Mouse (Mus musculus) cerebellum, adult 18-20 months (tissue): ENCODE results near the gene Tcl1b2.
"Not testable (repeated sequence)": the region's sequence is repeated elsewhere in the genome, so short reads cannot be mapped to it uniquely, and the experiment has no call there.

ENCODE experiments used
- DNase-seq, 2 experiments: peaks; one replicate each; pipeline ENCODE4 v3.0.0; 2021

Gene Tcl1b2

GRCm38 (mm10) chr12:105145714-105146113, at the start of gene Tcl1b2:
Gene Tcl1b2, plus strand, starts transcription at chr12:105146014.
- DNase-seq: no peak

DNA sequence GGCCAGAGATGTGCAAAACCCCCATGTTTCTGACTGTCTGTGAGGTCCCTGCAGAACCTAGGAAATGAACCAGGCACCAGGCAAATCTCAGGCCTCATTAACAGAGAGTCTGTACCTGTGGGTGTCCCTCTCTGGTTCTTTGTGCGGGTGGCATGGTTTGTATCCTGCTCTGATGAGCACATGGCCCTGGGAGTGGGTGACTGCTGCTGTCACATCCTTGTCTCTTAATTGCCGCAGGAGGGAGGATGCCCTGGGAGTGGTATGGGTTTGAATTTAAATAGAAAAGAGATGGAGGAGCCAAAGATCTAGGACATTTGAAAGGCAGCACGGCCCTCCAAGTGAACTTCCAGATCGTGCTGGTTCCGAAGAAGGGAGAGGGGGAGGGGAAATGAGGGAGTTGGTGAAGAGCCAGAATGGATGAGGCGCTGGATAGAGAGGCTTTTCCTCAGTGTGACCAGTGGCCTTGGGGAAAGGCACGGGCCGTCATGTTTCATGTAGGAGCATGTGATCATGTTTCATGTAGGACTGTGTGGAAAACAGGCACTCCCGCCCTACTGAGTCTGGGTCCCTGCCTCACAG, 46.3 kb upstream of the Tcl1b2 start:
- no peak for DNase-seq

DNA sequence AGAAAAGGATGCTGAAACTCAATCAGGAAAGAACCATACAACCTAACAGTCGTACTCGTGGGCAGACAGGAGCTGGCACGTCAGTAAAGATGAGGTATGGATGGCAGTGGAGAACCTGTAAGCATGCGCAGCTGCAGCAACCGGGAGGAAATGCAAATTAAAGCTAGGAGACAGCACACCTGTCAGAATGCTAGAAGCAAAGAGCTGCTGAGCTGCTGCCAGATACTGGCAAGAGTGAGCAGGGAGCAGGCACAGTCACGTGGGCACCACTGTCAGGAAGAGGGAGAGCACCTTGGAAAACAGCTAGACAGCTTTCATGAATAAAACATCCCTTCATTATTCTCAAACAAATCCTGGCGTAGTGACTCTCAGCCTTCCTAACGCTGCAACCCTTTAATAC, 42.9 kb upstream of the Tcl1b2 start:
- DNase-seq: no peak

GRCm38 (mm10) chr12:105104036-105104435, 41.8 kb upstream of the Tcl1b2 start:
- peak; percentile 51 to 65 for DNase-seq

DNA sequence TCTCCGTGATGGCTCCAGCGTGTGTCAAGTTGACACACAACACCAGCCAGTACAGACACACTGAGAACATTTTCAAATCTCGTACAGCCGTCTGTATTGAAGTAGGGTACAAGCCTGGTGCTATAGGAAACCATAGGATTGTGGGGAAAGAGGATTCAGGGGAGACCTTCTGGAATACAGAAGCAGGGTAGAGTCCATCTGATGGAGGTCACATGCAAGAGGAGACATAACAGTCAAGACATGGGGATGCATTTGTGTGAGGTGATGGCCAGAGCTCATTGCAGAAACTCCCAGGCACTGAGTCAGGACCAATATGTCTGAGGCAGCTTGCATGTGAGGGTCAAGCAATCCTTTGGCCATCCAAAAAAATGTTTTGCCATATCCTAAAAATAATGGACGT, 40.5 kb upstream of the Tcl1b2 start:
- no peak for DNase-seq

DNA sequence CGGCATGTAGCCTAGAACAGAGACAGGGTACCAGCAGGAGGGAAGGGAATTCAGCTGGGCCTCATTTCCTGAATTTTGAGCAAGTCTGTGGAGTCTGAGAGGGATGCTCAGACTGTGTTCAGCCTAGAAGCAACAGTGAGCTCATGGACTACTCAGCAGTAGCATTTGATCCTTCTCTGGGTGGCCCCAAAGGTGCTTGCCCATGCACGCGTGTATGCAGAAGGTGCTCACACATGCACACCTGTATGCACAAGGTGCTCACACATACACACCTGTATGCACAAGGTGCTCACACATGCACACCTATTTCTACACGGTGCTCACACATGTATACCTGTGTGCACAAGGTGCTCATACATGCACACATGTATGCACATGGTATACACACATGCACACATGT, 37.0 kb upstream of the Tcl1b2 start:
- DNase-seq: no peak

- DNase-seq: no peak
Measured at GRCm38 (mm10) chr12:105109406-105109805, 36.4 kb upstream of the Tcl1b2 start.

DNA sequence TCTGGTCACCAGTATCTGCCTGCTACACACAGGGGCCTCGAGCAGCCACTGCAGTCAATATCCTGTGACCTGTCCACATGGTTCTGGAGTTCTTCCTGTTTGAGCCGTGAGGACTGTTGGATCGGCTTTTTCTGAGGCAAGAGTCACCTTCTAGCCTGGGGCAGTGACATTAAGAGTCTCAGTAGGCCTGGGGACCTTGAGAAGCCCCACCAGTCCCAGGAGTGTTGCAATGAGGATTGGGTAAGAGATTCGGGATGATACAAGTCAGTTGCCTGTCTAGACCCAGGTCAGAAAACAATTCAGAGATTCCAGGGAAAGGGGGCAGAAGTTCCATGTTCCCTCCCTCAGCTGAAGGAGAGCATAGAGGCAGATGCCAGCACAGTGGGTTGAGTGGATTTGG, 36.0 kb upstream of the Tcl1b2 start:
- no peak for DNase-seq

GRCm38 (mm10) chr12:105112321-105112988, 33.4 kb upstream of the Tcl1b2 start:
- no peak for DNase-seq

DNA sequence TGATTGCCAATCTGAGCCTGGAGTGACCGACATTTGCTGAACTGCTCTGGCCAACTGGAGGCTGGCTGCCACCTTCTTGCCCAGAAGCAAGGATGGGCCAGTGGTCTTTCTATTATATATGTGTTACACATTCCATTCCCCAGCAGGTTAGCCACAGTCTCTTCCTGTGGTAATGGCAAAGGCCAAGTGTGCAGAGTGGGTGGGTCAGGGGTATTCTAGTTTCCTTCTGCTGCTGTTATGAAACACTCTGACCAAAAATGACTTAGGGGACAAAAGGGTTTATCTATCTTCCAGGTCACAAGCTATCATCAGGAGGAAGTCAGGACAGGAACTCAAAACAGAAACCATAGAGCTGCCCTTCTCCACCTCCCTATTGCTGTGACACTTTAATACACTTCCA, 29.2 kb upstream of the Tcl1b2 start:
- DNase-seq: no peak

GRCm38 (mm10) chr12:105125362-105125761, 20.5 kb upstream of the Tcl1b2 start:
- DNase-seq: no peak

DNA sequence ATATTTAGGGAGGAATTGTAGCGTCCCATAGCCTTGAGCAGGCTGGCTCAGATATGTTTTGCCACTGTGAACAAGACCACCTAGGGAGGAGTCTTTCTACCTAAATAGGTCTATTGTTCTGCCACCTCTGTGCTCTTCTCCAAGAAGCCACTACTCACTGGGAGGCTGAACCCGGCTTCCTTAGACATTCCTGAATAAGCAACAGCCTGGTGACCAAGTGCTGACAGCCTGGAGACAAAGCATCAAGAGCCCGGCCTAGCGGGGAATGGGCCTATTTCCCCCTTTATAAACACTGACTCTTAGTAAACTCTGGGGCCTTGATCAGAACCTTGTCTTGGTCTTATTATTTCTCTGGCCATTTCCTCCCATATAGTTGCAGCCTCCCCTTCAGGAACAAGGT, 19.3 kb upstream of the Tcl1b2 start:
- DNase-seq: no peak

- no peak for DNase-seq
Measured at GRCm38 (mm10) chr12:105127607-105128006, 18.2 kb upstream of the Tcl1b2 start.

DNA sequence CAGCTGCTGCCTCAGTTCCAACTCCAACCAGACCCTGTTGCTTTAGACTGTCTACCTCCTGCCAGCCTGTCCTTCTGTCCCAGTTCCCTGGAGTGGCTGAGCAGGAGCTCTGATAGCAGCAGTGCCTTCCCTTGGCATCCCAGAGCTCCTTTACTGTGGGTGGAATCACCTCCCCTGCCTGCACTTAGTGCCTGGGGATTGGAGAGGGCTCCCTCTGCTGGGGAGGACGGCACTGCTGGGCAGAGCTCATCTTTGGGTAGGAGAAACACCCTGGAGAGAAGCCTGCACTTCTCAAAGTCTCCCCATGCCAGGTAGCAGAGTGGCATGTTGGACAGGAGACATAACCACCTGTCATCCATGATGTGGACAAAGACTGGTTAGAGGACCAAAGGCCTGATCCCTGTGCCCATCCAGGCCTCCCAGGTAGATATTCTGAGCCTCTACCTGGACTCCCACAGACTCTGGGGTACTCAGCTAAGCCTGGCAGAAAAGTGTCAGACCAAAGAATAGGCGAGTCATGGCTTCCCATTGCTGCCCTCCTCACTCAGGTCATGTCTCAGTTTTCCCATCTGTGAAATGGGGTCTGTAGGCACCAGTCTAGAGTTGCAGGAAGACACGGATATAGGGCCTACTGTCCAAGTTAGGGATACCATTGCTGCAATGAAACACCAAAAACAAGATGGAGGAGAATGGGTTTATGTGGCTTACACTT, 16.2 kb upstream of the Tcl1b2 start:
- DNase-seq: not testable (repeated sequence)

GRCm38 (mm10) chr12:105134167-105134566, 11.6 kb upstream of the Tcl1b2 start:
- DNase-seq: not testable (repeated sequence)

GRCm38 (mm10) chr12:105134826-105135225, 11.0 kb upstream of the Tcl1b2 start:
- DNase-seq: not testable (repeated sequence)

- DNase-seq: not testable (repeated sequence)
Measured at GRCm38 (mm10) chr12:105137729-105138128, 8.1 kb upstream of the Tcl1b2 start.

- no peak for DNase-seq
Measured at GRCm38 (mm10) chr12:105143096-105143495, 2.7 kb upstream of the Tcl1b2 start.

GRCm38 (mm10) chr12:105144928-105145327, 886 bp upstream of the Tcl1b2 start:
- DNase-seq: not testable (repeated sequence)

- DNase-seq: not testable (repeated sequence)
Measured at GRCm38 (mm10) chr12:105155286-105155685, 9.5 kb downstream of the Tcl1b2 start.

- no peak for DNase-seq
Measured at GRCm38 (mm10) chr12:105158842-105159241, 13.0 kb downstream of the Tcl1b2 start.

DNA sequence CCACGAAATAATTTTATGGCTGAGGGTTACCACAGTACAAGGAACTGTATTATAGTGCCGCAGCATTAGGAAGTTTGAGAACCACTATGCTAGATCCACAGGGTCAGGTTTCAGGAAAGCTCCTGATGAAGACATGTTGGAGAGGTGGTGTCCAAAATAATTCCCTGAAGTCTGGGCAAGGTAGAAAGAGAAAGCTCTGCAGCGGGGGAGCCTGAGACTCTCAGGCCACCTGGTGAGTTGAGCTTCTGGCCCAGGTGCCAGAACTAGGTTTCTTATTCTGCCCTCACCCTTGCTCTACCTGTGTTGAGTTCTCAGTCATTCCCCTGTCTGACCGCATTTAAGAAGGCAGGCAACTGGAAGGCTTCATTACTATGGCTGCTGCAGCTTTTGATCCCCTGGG, 13.6 kb downstream of the Tcl1b2 start, which contains the start of gene Tcl1b1:
TSS of gene Tcl1b1 (plus strand) at position 301 of the 400 bp plus-strand sequence.
- DNase-seq: no peak

- DNase-seq: no peak
Measured at GRCm38 (mm10) chr12:105166734-105167133, 20.9 kb downstream of the Tcl1b2 start.

GRCm38 (mm10) chr12:105173366-105173765, 27.6 kb downstream of the Tcl1b2 start:
- DNase-seq: no peak
